Mouse (Mus musculus) cerebellum, postnatal 10 days (tissue): Measurements from ENCODE around the gene Scaf11.
"Not testable (repeated sequence)": the region's sequence is repeated elsewhere in the genome, so short reads cannot be mapped to it uniquely, and the experiment has no call there.

ENCODE experiments used
- DNase-seq, 2 experiments: peaks; one replicate each; pipeline ENCODE4 v3.0.0; 2021; ENCODE audit warnings: mixed read lengths in 2 of 2

The Scaf11 gene

GRCm38 (mm10) chr15:96460730-96461540 is at the start of gene Scaf11:
Gene Scaf11, minus strand, starts transcription at chr15:96460843.
- peak; percentile 98 to 99 for DNase-seq

GRCm38 (mm10) chr15:96507097-96507840 is 46.6 kb upstream of the Scaf11 start:
- peak; percentile 68 to 74 for DNase-seq

GRCm38 (mm10) chr15:96497646-96498045 is 37.0 kb upstream of the Scaf11 start:
- no peak for DNase-seq

- no peak for DNase-seq
These were observed 33.6 kb upstream of the Scaf11 start for GRCm38 (mm10) chr15:96494279-96494678.

- DNase-seq, result no peak
These were observed 32.9 kb upstream of the Scaf11 start for GRCm38 (mm10) chr15:96493573-96493972.

- DNase-seq, result not testable (repeated sequence)
These were observed 32.3 kb upstream of the Scaf11 start for GRCm38 (mm10) chr15:96492919-96493318.

GRCm38 (mm10) chr15:96491861-96492641 is 31.4 kb upstream of the Scaf11 start:
- DNase-seq, result no peak

- no peak for DNase-seq
These were observed 30.8 kb upstream of the Scaf11 start for GRCm38 (mm10) chr15:96491421-96491820.

- DNase-seq, result no peak
These were observed 29.5 kb upstream of the Scaf11 start for GRCm38 (mm10) chr15:96490123-96490522.

- peak; percentile 49 to 51 for DNase-seq
These were observed 28.5 kb upstream of the Scaf11 start for GRCm38 (mm10) chr15:96488941-96489786.

- no peak for DNase-seq
These were observed 26.5 kb upstream of the Scaf11 start for GRCm38 (mm10) chr15:96487066-96487698.

- DNase-seq, result no peak
These were observed 20.2 kb upstream of the Scaf11 start for GRCm38 (mm10) chr15:96480822-96481221.

- no peak for DNase-seq
These were observed 17.4 kb upstream of the Scaf11 start for GRCm38 (mm10) chr15:96478006-96478405.

- peak; percentile 96 to 98 for DNase-seq
These were observed 15.7 kb upstream of the Scaf11 start for GRCm38 (mm10) chr15:96476359-96476758.

GRCm38 (mm10) chr15:96475571-96475972 is 14.9 kb upstream of the Scaf11 start:
- DNase-seq, result no peak

- DNase-seq, result no peak
These were observed 13.8 kb upstream of the Scaf11 start for GRCm38 (mm10) chr15:96474325-96474955.

- no peak for DNase-seq
These were observed 13.3 kb upstream of the Scaf11 start for GRCm38 (mm10) chr15:96473920-96474319.

GRCm38 (mm10) chr15:96468316-96468715 is 7.7 kb upstream of the Scaf11 start:
- no peak for DNase-seq

GRCm38 (mm10) chr15:96467844-96468243 is 7.2 kb upstream of the Scaf11 start:
- no peak for DNase-seq

GRCm38 (mm10) chr15:96466362-96466903 is 5.8 kb upstream of the Scaf11 start:
- no peak for DNase-seq

GRCm38 (mm10) chr15:96465076-96465475 is 4.4 kb upstream of the Scaf11 start:
- no peak for DNase-seq
